Mouse (Mus musculus) left cerebral cortex, postnatal 14 days (tissue): ENCODE measurements at regions not wholly inside any gene's neighbourhood (a gene's known extent, or its start where the extent isn't known, plus 50 kb on each side); places are given as distances from the start of the nearest gene placed in this dataset.
A peak's percentile ranks its signal among the peaks of the same experiment; 100 is the strongest.
"Not testable (repeated sequence)": the region's sequence is repeated elsewhere in the genome, so short reads cannot be mapped to it uniquely, and the experiment has no call there.

Experiments
- DNase-seq, 2 experiments: peaks; one replicate each; pipeline ENCODE4 v3.0.0; 2021 to 2022; ENCODE audit warnings: low spot score in 2 of 2, mixed read lengths in 1 of 2
- intact Hi-C: fragments of 180-260 bp; cut with DNase I; formaldehyde crosslinking; loops from one replicate; pipeline ENCODE4 v1.15.1; 2025

GRCm38 (mm10) chr19:27122348-27122747, 93.9 kb upstream of the Vldlr start:
- intact Hi-C loops, result loop anchor here (5.0 to 10.0 kb wide), 2 partner anchors 135 to 302 kb away; partner anchors contain the start of gene Pum3
- DNase-seq, result no peak

GRCm38 (mm10) chr19:27123334-27123733, 93.0 kb upstream of the Vldlr start:
- peak; percentile 87 to 89 for DNase-seq
- intact Hi-C loops, result loop anchor here (5.0 to 10.0 kb wide), 2 partner anchors 136 to 301 kb away; partner anchors contain the start of gene Pum3

GRCm38 (mm10) chr19:27123806-27124469, 92.3 kb upstream of the Vldlr start:
- peak; percentile 41 to 44 for DNase-seq
- intact Hi-C loops, result loop anchor here (5.0 to 10.0 kb wide), 2 partner anchors 137 to 301 kb away; partner anchors contain the start of gene Pum3

GRCm38 (mm10) chr19:27128501-27128900, 87.8 kb upstream of the Vldlr start:
- intact Hi-C loops, result loop anchor here (10.0 kb wide), 1 partner anchor 296 kb away; the partner anchor contains the start of gene Pum3
- DNase-seq, result not testable (repeated sequence)

GRCm38 (mm10) chr19:27134360-27134759, 81.9 kb upstream of the Vldlr start:
- peak in 1 of 2 experiments; percentile 28 for DNase-seq
- intact Hi-C loops, result no loop called here

GRCm38 (mm10) chr19:27140892-27141291, 75.4 kb upstream of the Vldlr start:
- intact Hi-C loops, result no loop called here
- DNase-seq, result no peak

- intact Hi-C loops, result no loop called here
- DNase-seq, result no peak
Observed at GRCm38 (mm10) chr19:27142181-27142580, 74.1 kb upstream of the Vldlr start.

- intact Hi-C loops, result no loop called here
- no peak for DNase-seq
Observed at GRCm38 (mm10) chr19:27147404-27147803, 68.9 kb upstream of the Vldlr start.

- DNase-seq, result no peak
- intact Hi-C loops, result no loop called here
Observed at GRCm38 (mm10) chr19:27148330-27148729, 68.0 kb upstream of the Vldlr start.

GRCm38 (mm10) chr19:27149567-27149966, 66.7 kb upstream of the Vldlr start:
- intact Hi-C loops, result no loop called here
- no peak for DNase-seq

GRCm38 (mm10) chr19:27161933-27162332, 54.4 kb upstream of the Vldlr start:
- intact Hi-C loops, result no loop called here

More at GRCm38 (mm10) chr19:27161933-27162332, 54.4 kb upstream of the Vldlr start:
- DNase-seq, result no peak
